ENCODE assay signal across 11 mouse cellular contexts in genomic region chr14:25599934-25600333, GRCm38 (mm10).
DNase-seq lines count a peak whose midpoint lies in the region; ATAC-seq and TF ChIP-seq lines count a peak whose summit lies in the region.
"Had no signal": no experiment of that assay in that cellular context is flagged by ENCODE, and none has a peak within 500 bp of the region (broad histone marks: within the 10 kb centered on the region; RNA-seq: fewer than 3 reads in every experiment).

No protein-coding gene starts in this region.

- WGBS in midbrain, embryonic 12.5 days = 85% methylated on average over 12 of the region's 12 CpGs
- WGBS in midbrain, embryonic 11.5 days = 87% methylated on average over 12 of the region's 12 CpGs

- H3K4me1 ChIP-seq in midbrain, embryonic 12.5 days = peaks cover 45% of the 10 kb centered on the region
- H3K4me1 ChIP-seq in midbrain, embryonic 11.5 days (ENCODE audit: control insufficient read depth, insufficient read depth, low read length) = peaks cover 30% of the 10 kb centered on the region

- no peaks in the 10 kb centered on the region for H3K27me3 ChIP-seq in midbrain, embryonic 12.5 days
- H3K27me3 ChIP-seq in midbrain, embryonic 11.5 days (ENCODE audit: control insufficient read depth, insufficient read depth, low read length) = no peaks in the 10 kb centered on the region
- H3K27me3 ChIP-seq: forebrain, embryonic 13.5 days; megakaryocyte, embryonic 14.5 days had no signal

- no peak overlapping the region for H3K4me2 ChIP-seq in midbrain, embryonic 12.5 days (replicated peaks)
- no peak overlapping the region for H3K4me2 ChIP-seq in midbrain, embryonic 11.5 days
- H3K4me2 ChIP-seq: forebrain, embryonic 13.5 days had no signal

- H3K27ac ChIP-seq in gastrocnemius, adult 2 months = peak overlapping the region; percentile 71
- H3K27ac ChIP-seq in midbrain, embryonic 12.5 days (replicated peaks) = peak overlapping the region; percentile 27; the same call in 1 of the 2 replicates
- no peak overlapping the region for H3K27ac ChIP-seq in midbrain, embryonic 11.5 days (ENCODE audit: low read depth, low read length)
- H3K27ac ChIP-seq: forebrain, embryonic 13.5 days had no signal

- no peak for TF ChIP-seq CTCF in gastrocnemius, adult 2 months (IDR thresholded peaks at IDR 0.05)

- H3K4me3 ChIP-seq in gastrocnemius, adult 2 months = no peak overlapping the region
- no peak overlapping the region for H3K4me3 ChIP-seq in midbrain, embryonic 12.5 days
- H3K4me3 ChIP-seq in midbrain, embryonic 11.5 days (ENCODE audit: low read depth, low read length) = no peak overlapping the region
- H3K4me3 ChIP-seq: forebrain, embryonic 13.5 days; megakaryocyte, embryonic 14.5 days had no signal

- intact Hi-C loops in gastrocnemius, adult 2 months (cut with DNase I) = no loop called here
- intact Hi-C loops in gastrocnemius, postnatal 14 days (cut with DNase I; ENCODE audit: low total_unique reads) = no loop called here
- intact Hi-C loops in left cerebral cortex, postnatal 36 days (cut with DNase I) = no loop called here

- H3K36me3 ChIP-seq in midbrain, embryonic 12.5 days = peaks cover 33% of the 10 kb centered on the region
- H3K36me3 ChIP-seq in midbrain, embryonic 11.5 days (ENCODE audit: control insufficient read depth, insufficient read depth, low read length) = peaks cover 9% of the 10 kb centered on the region

- peak; percentile 77 for DNase-seq in gastrocnemius, adult 2 months
- DNase-seq in gastrocnemius, postnatal 14 days = no peak
- DNase-seq in midbrain, embryonic 11.5 days (ENCODE audit: low spot score, missing footprints) = no peak
- DNase-seq in cerebellum, postnatal 25 days = peak; percentile 68 to 72
- DNase-seq in kidney, adult 8-10 months = no peak
- DNase-seq in left cerebral cortex, postnatal 36 days (ENCODE audit: low spot score in 2 of 2) = no peak
- DNase-seq: kidney, adult 18-20 months had no signal

- no peaks in the 10 kb centered on the region for H3K9me3 ChIP-seq in midbrain, embryonic 12.5 days
- no peaks in the 10 kb centered on the region for H3K9me3 ChIP-seq in midbrain, embryonic 11.5 days (ENCODE audit: control insufficient read depth, low read length)
- H3K9me3 ChIP-seq: forebrain, embryonic 13.5 days; megakaryocyte, embryonic 14.5 days had no signal

- no peak overlapping the region for H3K9ac ChIP-seq in midbrain, embryonic 12.5 days (replicated peaks)
- no peak overlapping the region for H3K9ac ChIP-seq in midbrain, embryonic 11.5 days (ENCODE audit: low read length)
- H3K9ac ChIP-seq: forebrain, embryonic 13.5 days had no signal

- no peak for ATAC-seq in midbrain, embryonic 12.5 days (ENCODE audit: low FRiP score, low read depth)
- ATAC-seq in midbrain, embryonic 11.5 days (ENCODE audit: low FRiP score) = no peak
- peak; percentile 42; the same call in 1 of the 2 replicates for ATAC-seq in megakaryocyte progenitor cell, adult 5-6 weeks (replicated peaks; ENCODE audit: poor library complexity)
- ATAC-seq: forebrain, embryonic 13.5 days had no signal

Comparison
In these comparisons a context has a peak if more than half of its experiments do, and no peak if none do; other contexts are left out.
1. DNase-seq: peak in gastrocnemius, adult 2 months (single experiment) and cerebellum, postnatal 25 days (2 of 2); none in gastrocnemius, postnatal 14 days (single experiment), midbrain, embryonic 11.5 days (single experiment), kidney, adult 8-10 months (0 of 2) and left cerebral cortex, postnatal 36 days (0 of 2).